Mouse (Mus musculus): ENCODE data around the gene Scarb1. TPM values are rescaled to one million over a fixed set of nuclear protein-coding genes. Genes with fewer than 3 reads are reported as not detected.

The Scarb1 gene
- polyA plus RNA-seq, 1 experiment from 2014 or later, result 66.1 TPM

DNA sequence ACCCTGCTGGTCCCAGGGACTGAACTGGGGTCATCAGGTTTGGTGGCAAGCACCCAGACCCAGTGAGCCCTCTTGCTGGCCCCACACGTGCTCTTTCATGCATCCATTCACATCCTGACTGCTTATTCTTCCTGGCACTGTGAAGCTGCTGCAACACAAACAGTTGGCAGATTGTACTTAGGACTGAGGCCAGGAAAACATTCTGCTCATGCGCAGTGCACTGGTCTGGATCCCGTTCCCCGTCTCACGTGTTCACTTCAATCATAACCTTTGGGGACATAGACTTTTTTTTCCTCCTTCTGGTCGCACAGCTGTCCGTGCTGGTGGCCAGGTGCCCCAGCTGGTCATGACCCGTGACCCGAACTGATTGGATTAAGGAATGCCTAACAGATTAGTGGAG, 19.7 kb upstream of the Scarb1 start:
- Histone ChIP-seq H3K27ac (peak overlapping the region; percentile 21; the same call in 1 of the 2 replicates), H3K27me3 (no peaks in the 10 kb centered on the region), H3K9me3 (replicated peaks) (no peaks in the 10 kb centered on the region), H3K4me2 (0 out of 2 replicates have a peak overlapping the region, but pooled peaks have one; percentile 6), H3K9ac (no peak overlapping the region), H3K4me3 (replicated peaks) (no peak overlapping the region), H3K36me3 (no peaks in the 10 kb centered on the region), H3K4me1 (replicated peaks) (peaks cover 21% of the 10 kb centered on the region)
- DNase-seq, result no peak
- no peak for ATAC-seq (ENCODE audit: low read depth)
- WGBS (ENCODE audit: insufficient replicate concordance), result 77% methylated on average over 9 of the region's 9 CpGs

DNA sequence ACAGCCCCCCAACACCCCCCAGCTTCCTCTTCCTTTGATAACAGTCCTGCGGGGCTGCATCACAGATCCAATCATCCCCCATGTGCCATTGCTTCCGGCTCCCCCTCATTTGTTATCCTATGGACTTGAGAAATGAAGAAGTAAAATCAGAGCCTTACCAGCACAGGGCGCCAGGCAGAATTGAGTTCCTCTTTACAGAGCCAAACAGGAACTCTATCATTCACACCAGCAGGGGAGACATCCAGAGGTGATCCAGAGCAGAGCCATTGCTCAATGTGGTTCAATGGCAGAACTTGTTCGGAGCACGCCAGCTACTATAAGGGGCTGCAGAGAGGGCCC, 17.3 kb upstream of the Scarb1 start:
- Histone ChIP-seq H3K27ac (0 out of 2 replicates have a peak overlapping the region, but pooled peaks have one; percentile 45), H3K9me3 (replicated peaks) (no peaks in the 10 kb centered on the region), H3K4me2 (peak overlapping the region; percentile 38), H3K9ac (no peak overlapping the region), H3K4me3 (replicated peaks) (no peak overlapping the region), H3K27me3 (no peaks in the 10 kb centered on the region), H3K4me1 (replicated peaks) (peaks cover 21% of the 10 kb centered on the region), H3K36me3 (no peaks in the 10 kb centered on the region)
- 14% methylated on average over 5 of the region's 5 CpGs for WGBS (ENCODE audit: insufficient replicate concordance)
- ATAC-seq (ENCODE audit: low read depth), result peak; percentile 43; the same call in 1 of the 2 replicates
- no peak for DNase-seq

DNA sequence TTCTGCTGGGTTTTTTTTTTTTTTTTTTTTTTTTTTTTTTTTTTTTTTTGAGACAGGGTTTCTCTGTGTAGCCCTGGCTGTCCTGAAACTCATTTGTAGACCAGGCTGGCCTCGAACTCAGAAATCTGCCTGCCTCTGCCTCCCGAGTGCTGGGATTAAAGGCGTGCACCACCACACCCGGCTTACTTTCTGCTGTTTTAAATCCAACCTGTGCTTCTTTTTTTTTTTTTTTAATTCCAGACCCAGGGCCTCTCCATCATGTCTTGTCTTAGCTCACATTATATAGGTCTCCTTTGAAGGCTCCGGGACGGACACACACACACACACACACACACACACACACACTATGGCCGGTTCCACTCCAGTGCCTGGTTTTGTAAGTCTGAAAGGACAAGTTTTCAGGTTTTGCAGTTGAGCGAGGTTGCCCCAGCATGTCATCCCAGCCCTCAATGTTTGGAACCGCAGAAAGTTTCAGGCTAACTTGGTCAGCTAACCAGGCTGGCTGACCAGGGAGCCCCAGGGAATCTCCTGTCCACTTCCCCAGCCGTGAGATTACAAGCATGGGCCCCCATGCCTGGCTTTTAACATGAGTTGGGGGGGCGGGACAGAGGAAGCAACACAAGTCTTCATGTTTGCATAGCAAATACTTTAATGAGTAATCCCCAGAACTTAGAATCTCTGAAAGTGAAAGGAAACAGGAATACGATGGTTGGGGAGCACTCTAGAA, 16.8 kb upstream of the Scarb1 start:
- 51% methylated on average over 12 of the region's 12 CpGs for WGBS (ENCODE audit: insufficient replicate concordance)
- Histone ChIP-seq H3K9ac (no peak overlapping the region), H3K4me2 (peak overlapping the region; percentile 38), H3K36me3 (no peaks in the 10 kb centered on the region), H3K4me3 (replicated peaks) (no peak overlapping the region), H3K9me3 (replicated peaks) (no peaks in the 10 kb centered on the region; the same call in 1 of the 2 replicates), H3K27ac (peak overlapping the region; percentile 45; the same call in 1 of the 2 replicates), H3K4me1 (replicated peaks) (peaks cover 21% of the 10 kb centered on the region), H3K27me3 (no peaks in the 10 kb centered on the region)
- ATAC-seq (ENCODE audit: low read depth) (0 out of 2 replicates have a peak, but pooled peaks have one; percentile 5), DNase-seq (no peak)

DNA sequence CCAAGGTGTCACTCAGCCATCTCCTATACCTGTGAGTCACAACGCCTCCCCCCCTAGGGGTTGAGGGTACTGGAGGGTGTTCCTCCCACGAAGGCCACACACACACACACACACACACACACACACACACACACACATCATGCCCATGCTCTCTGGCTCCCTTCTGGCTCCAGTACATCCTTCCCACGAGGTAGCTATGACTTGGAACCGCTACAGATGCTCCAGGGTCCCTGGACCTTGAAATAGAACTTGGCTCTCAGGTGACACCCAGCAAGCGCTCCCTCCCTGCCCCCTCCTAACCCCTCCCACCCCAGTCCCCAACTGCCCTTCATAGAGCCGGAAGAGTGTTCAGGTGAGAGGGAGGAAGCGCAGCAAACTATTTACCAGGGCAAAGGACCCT, 14.8 kb upstream of the Scarb1 start:
- 39% methylated on average over 7 of the region's 7 CpGs for WGBS (ENCODE audit: insufficient replicate concordance)
- no peak for ATAC-seq (ENCODE audit: low read depth)

DNA sequence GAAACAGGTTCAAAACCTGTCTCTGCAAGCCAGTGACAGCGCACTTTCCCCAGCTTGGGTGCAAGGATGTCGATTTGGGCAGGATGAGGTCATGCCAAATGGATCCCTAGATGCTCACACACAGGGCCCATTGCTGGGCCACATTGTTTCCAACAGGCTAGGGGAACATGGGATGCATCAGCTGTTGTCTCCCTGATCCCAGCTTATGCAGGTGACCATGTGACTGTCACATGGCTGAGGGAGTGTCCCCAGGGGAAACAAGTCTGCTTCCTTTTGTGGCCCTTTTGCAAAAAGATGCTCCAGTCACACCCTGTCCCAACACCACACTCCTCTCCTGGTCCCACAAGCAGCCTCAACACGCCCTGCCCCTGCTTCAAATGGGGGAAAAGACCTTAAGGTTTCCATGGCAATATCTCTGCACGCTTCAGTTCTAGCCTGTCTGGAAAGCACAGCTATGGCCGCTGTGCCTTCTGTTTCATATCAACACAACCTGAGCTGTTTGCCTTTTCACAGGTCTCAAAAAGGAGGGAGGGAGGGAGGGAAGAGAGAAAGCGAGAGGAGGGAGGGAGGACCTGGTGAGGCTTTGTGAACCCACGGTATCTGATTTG, 14.1 kb upstream of the Scarb1 start:
- no peak for ATAC-seq (ENCODE audit: low read depth)
- Histone ChIP-seq H3K4me2 (no peak overlapping the region), H3K9me3 (replicated peaks) (no peaks in the 10 kb centered on the region; the same call in 1 of the 2 replicates), H3K27ac (no peak overlapping the region), H3K4me1 (replicated peaks) (peaks cover 12% of the 10 kb centered on the region), H3K27me3 (no peaks in the 10 kb centered on the region), H3K9ac (no peak overlapping the region), H3K4me3 (replicated peaks) (no peak overlapping the region), H3K36me3 (no peaks in the 10 kb centered on the region)
- no peak for DNase-seq
- 51% methylated on average over 7 of the region's 7 CpGs for WGBS (ENCODE audit: insufficient replicate concordance)

More for the DNA sequence above, 14.8 kb upstream of the Scarb1 start:
- no peaks in the 10 kb centered on the region; the same call in 1 of the 2 replicates for H3K9me3 ChIP-seq (replicated peaks)
- no peak overlapping the region for H3K4me2 ChIP-seq
- no peak for DNase-seq
- peaks cover 15% of the 10 kb centered on the region for H3K4me1 ChIP-seq (replicated peaks)
- no peak overlapping the region for H3K9ac ChIP-seq
- no peak overlapping the region for H3K27ac ChIP-seq
- no peaks in the 10 kb centered on the region for H3K27me3 ChIP-seq
- no peak overlapping the region for H3K4me3 ChIP-seq (replicated peaks)
- no peaks in the 10 kb centered on the region for H3K36me3 ChIP-seq

DNA sequence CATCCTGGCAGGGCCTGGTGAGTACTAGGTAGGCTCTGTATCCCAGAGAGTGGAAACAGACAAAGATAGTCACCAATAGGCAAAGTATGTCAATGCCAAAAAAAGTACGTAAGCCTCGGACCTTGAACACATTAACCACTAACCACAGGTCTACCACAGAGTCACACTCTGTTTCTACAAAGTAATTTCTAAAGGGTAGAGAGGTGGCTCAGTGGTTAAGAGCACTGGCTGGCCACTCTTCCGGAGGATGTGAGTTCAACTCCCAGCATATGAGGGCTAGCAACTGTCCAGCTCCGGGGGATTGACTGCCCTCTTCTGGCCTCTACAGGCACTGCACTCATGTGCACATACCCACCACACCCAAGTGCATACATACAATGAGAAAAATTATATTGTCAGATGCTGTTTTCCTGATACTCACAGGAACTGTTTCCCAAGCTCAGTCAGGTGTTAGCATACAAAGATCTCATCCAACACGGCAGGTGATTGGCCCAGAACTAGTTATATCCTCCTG, 11.9 kb upstream of the Scarb1 start:
- Histone ChIP-seq H3K9ac (no peak overlapping the region), H3K4me2 (no peak overlapping the region), H3K27ac (no peak overlapping the region), H3K9me3 (replicated peaks) (no peaks in the 10 kb centered on the region; the same call in 1 of the 2 replicates), H3K27me3 (no peaks in the 10 kb centered on the region), H3K36me3 (no peaks in the 10 kb centered on the region), H3K4me1 (replicated peaks) (peaks cover 16% of the 10 kb centered on the region), H3K4me3 (replicated peaks) (no peak overlapping the region)
- no peak for DNase-seq
- no peak for ATAC-seq (ENCODE audit: low read depth)
- 75% methylated on average over 5 of the region's 5 CpGs for WGBS (ENCODE audit: insufficient replicate concordance)

DNA sequence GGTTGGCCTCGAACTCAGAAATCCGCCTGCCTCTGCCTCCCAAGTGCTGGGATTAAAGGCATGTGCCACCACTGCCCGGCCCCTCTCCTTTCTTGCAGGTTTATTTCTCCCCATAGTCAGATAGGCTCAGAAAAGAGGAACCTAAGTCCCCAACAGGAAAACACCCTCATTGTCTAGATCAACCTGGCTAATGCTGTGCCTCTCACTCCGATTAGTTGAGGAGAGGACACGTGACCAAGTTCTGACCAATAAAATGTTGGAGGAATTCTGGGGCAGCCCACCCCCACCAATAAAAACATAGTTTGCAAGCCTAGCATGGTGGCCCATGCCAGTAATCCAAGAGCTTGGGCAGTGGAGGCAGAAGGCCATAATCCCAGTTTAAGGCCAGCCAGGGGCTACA, 11.0 kb upstream of the Scarb1 start:
- DNase-seq (no peak), ATAC-seq (ENCODE audit: low read depth) (no peak)
- H3K27ac ChIP-seq, result no peak overlapping the region
- H3K4me1 ChIP-seq (replicated peaks), result peaks cover 14% of the 10 kb centered on the region
- H3K4me2 ChIP-seq, result no peak overlapping the region
- 30% methylated on average over 5 of the region's 5 CpGs for WGBS (ENCODE audit: insufficient replicate concordance)
- no peaks in the 10 kb centered on the region for H3K36me3 ChIP-seq
- no peak overlapping the region for H3K9ac ChIP-seq
- no peaks in the 10 kb centered on the region; the same call in 1 of the 2 replicates for H3K9me3 ChIP-seq (replicated peaks)
- H3K27me3 ChIP-seq, result no peaks in the 10 kb centered on the region; the same call in 1 of the 2 replicates
- no peak overlapping the region for H3K4me3 ChIP-seq (replicated peaks)

DNA sequence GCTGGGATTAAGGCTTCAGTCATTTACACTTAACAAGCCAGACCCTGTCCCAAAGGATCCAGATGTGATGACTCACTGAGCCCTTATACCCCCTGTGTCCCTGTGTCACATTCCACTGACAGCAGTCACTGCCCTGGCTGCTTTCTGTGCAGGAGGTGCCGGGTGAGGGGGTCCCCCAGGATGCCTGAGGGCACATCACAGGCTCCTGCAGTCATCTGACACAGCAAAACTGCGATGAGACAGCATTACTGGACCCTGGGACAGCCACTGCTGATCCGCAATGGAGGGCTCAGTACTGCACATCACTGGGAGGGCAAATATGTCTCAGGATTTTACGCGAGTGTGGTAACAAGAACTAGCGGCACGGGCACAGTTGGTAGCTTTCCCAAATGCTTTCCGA, 10.2 kb upstream of the Scarb1 start:
- H3K9me3 ChIP-seq (replicated peaks), result no peaks in the 10 kb centered on the region; the same call in 1 of the 2 replicates
- DNase-seq, result no peak
- no peak for ATAC-seq (ENCODE audit: low read depth)
- no peak overlapping the region for H3K4me2 ChIP-seq
- no peak overlapping the region for H3K4me3 ChIP-seq (replicated peaks)
- H3K27ac ChIP-seq, result no peak overlapping the region
- H3K27me3 ChIP-seq, result peaks cover 3% of the 10 kb centered on the region; the same call in 1 of the 2 replicates
- H3K36me3 ChIP-seq, result no peaks in the 10 kb centered on the region
- 73% methylated on average over 8 of the region's 8 CpGs for WGBS (ENCODE audit: insufficient replicate concordance)
- peaks cover 14% of the 10 kb centered on the region for H3K4me1 ChIP-seq (replicated peaks)
- no peak overlapping the region for H3K9ac ChIP-seq

DNA sequence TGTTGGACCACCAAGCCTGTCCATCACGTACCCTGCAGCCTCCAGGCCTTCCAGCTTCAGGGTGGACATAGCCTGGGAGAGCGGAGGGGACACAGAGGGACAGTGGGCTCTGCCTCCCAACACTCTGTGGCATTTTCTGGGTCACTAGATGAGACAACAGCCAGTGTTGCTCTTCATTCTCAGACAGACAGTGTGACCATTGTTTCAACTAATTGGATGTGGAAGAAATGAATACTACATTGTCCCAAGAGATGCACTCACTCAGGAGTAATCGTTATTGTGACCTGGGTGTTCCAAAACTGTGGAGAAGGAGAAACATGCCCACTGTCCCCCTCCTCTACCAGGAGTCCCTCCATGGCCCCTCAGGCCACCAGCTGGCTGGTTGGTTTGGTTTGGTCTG, 8.5 kb upstream of the Scarb1 start:
- H3K4me1 ChIP-seq (replicated peaks), result peaks cover 10% of the 10 kb centered on the region
- no peak for ATAC-seq (ENCODE audit: low read depth)
- peaks cover 3% of the 10 kb centered on the region; the same call in 1 of the 2 replicates for H3K27me3 ChIP-seq
- 72% methylated on average over 3 of the region's 3 CpGs for WGBS (ENCODE audit: insufficient replicate concordance)
- H3K9me3 ChIP-seq (replicated peaks), result no peaks in the 10 kb centered on the region; the same call in 1 of the 2 replicates
- H3K27ac ChIP-seq, result no peak overlapping the region
- H3K36me3 ChIP-seq, result no peaks in the 10 kb centered on the region
- no peak overlapping the region for H3K9ac ChIP-seq
- no peak overlapping the region for H3K4me2 ChIP-seq
- DNase-seq, result no peak
- no peak overlapping the region for H3K4me3 ChIP-seq (replicated peaks)

DNA sequence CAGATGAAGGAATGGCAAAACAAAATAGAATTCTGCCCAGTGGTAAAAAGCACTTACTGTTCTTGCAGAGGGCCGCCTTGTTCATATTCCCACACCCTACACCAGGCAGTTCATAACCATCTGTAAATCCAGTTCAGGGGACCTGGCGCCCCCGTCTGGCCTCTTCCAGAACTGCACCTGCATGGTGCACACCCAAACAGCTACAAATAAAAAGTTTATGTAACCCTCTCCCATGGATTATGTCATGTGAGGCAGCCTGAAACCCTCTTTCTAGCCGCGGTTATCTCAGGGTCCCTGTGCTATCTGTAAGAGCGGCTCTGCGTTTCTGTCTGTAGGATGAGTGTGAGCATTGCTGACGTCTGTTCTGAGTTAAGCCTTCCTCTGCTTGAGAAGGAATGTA, 7.6 kb upstream of the Scarb1 start:
- H3K27ac ChIP-seq, result no peak overlapping the region; the same call in 1 of the 2 replicates
- ATAC-seq (ENCODE audit: low read depth) (peak; percentile 71), DNase-seq (peak; percentile 66)
- no peak overlapping the region for H3K4me3 ChIP-seq (replicated peaks)
- no peak overlapping the region for H3K4me2 ChIP-seq
- H3K36me3 ChIP-seq, result no peaks in the 10 kb centered on the region
- peaks cover 10% of the 10 kb centered on the region for H3K4me1 ChIP-seq (replicated peaks)
- no peak overlapping the region for H3K9ac ChIP-seq
- WGBS (ENCODE audit: insufficient replicate concordance), result 11% methylated on average over 8 of the region's 8 CpGs
- no peaks in the 10 kb centered on the region; the same call in 1 of the 2 replicates for H3K9me3 ChIP-seq (replicated peaks)
- H3K27me3 ChIP-seq, result peaks cover 3% of the 10 kb centered on the region; the same call in 1 of the 2 replicates

DNA sequence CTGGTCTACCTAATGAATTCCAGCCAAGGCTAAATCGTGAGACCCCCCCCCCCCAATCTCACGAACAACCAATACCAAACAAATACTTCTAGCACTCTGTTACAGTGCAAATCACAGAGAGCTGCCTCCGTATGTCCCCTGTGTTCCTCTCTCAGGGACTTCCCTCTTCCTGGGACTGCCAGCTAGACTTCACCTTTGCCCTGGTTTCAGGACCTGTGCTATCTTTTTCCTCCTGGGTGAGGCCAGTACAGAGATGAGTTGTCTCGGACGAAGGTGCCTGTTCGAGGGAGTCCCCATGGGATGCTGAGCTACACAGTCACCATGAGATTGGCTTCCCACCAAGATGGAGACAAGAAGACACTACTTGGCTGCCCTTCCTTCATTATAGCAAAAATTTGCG, 7.2 kb upstream of the Scarb1 start:
- H3K4me1 ChIP-seq (replicated peaks), result peaks cover 12% of the 10 kb centered on the region
- H3K4me3 ChIP-seq (replicated peaks), result no peak overlapping the region
- H3K27ac ChIP-seq, result no peak overlapping the region
- no peak overlapping the region for H3K9ac ChIP-seq
- peaks cover 3% of the 10 kb centered on the region; the same call in 1 of the 2 replicates for H3K27me3 ChIP-seq
- H3K9me3 ChIP-seq (replicated peaks), result no peaks in the 10 kb centered on the region; the same call in 1 of the 2 replicates
- ATAC-seq (ENCODE audit: low read depth), result no peak
- no peak for DNase-seq
- H3K4me2 ChIP-seq, result no peak overlapping the region
- no peaks in the 10 kb centered on the region for H3K36me3 ChIP-seq
- 34% methylated on average over 7 of the region's 7 CpGs for WGBS (ENCODE audit: insufficient replicate concordance)
